Mouse (Mus musculus): Measurements from ENCODE around the gene Glra1. TPM values are rescaled to one million over a fixed set of nuclear protein-coding genes. Genes with fewer than 3 reads are reported as not detected.

The Glra1 gene
- polyA plus RNA-seq (2014; fragmentation: Illumina TruSeq; extraction: RNeasy Lipid Tissue Mini Kit (QIAGEN cat#74804); ENCODE audit: low read depth, low replicate concordance), result not detected

GRCm38 (mm10) chr11:55607808-55608523 is at the start of gene Glra1:
Glra1 (minus strand) TSS chr11:55608198.

GRCm38 (mm10) chr11:55469048-55469843 is 138.8 kb downstream of the Glra1 start, which contains the start of gene G3bp1:
G3bp1 (plus strand) TSS chr11:55469685.

Other genes starting within 250 kb of the Glra1 start
- 1,467 TPM for gene Sparc, start 185.0 kb downstream of the Glra1 start, polyA plus RNA-seq (2014; fragmentation: Illumina TruSeq; extraction: RNeasy Lipid Tissue Mini Kit (QIAGEN cat#74804); ENCODE audit: low read depth, low replicate concordance)
- 405 TPM for gene Atox1, start 147.0 kb downstream of the Glra1 start, polyA plus RNA-seq (2014; fragmentation: Illumina TruSeq; extraction: RNeasy Lipid Tissue Mini Kit (QIAGEN cat#74804); ENCODE audit: low read depth, low replicate concordance)
- 28.7 TPM for gene G3bp1, start 138.5 kb downstream of the Glra1 start, polyA plus RNA-seq (2014; fragmentation: Illumina TruSeq; extraction: RNeasy Lipid Tissue Mini Kit (QIAGEN cat#74804); ENCODE audit: low read depth, low replicate concordance)

All from adipose tissue, adult 10 weeks (tissue).